Mouse (Mus musculus) brain, embryonic 14.5 days (tissue): ENCODE results near the gene Vdr.

Experiments used
- CTCF ChIP-seq: fragments of 200-500 bp; IDR thresholded peaks from 2 replicates; pipeline ENCODE4 v1.5.1; 2012; ENCODE audit warnings: inconsistent platforms, mild to moderate bottlenecking, moderate library complexity, borderline replicate concordance; ENCODE audit not compliant: insufficient read depth, insufficient read length; ENCODE audit errors: extremely low read depth
- POLR2A ChIP-seq: fragments of 200-500 bp; IDR thresholded peaks from 2 replicates; pipeline ENCODE4 v1.6.1; 2012; ENCODE audit warnings: mild to moderate bottlenecking, inconsistent platforms, borderline replicate concordance; ENCODE audit not compliant: poor library complexity, insufficient read depth, insufficient read length, severe bottlenecking; ENCODE audit errors: extremely low read depth

- TF ChIP-seq CTCF (no peak), POLR2A (no peak)
These were observed 14.6 kb downstream of the Vdr start for GRCm38 (mm10) chr15:97895847-97896246.
